Mouse (Mus musculus) layer of hippocampus, adult 11-12 months (tissue): ENCODE measurements at regions not wholly inside any gene's neighbourhood (a gene's known extent, or its start where the extent isn't known, plus 50 kb on each side); places are given as distances from the start of the nearest gene placed in this dataset.

Source experiments
- DNase-seq: peaks from one replicate; pipeline ENCODE4 v3.0.0; 2022; ENCODE audit warnings: low spot score

GRCm38 (mm10) chr4:137216908-137217497 lies 60.3 kb upstream of the Wnt4 start:
- DNase-seq: no peak

- no peak for DNase-seq
Observed at GRCm38 (mm10) chr4:137214573-137214972, 62.7 kb upstream of the Wnt4 start.

- no peak for DNase-seq
Observed at GRCm38 (mm10) chr4:137212846-137213245, 64.4 kb upstream of the Wnt4 start.

- DNase-seq: no peak
Observed at GRCm38 (mm10) chr4:137212106-137212505, 65.2 kb upstream of the Wnt4 start.

GRCm38 (mm10) chr4:137211288-137211687 lies 66.0 kb upstream of the Wnt4 start:
- no peak for DNase-seq

GRCm38 (mm10) chr4:137210525-137210924 lies 66.8 kb upstream of the Wnt4 start:
- DNase-seq: no peak

- DNase-seq: no peak
Observed at GRCm38 (mm10) chr4:137200968-137201367, 76.3 kb upstream of the Wnt4 start.

GRCm38 (mm10) chr4:137200426-137200825 lies 76.9 kb upstream of the Wnt4 start:
- no peak for DNase-seq

GRCm38 (mm10) chr4:137196491-137196974 lies 80.8 kb upstream of the Wnt4 start:
- DNase-seq: no peak

- no peak for DNase-seq
Observed at GRCm38 (mm10) chr4:137194106-137194505, 83.2 kb upstream of the Wnt4 start.

GRCm38 (mm10) chr4:137190625-137191024 lies 86.7 kb upstream of the Wnt4 start:
- no peak for DNase-seq

- DNase-seq: no peak
Observed at GRCm38 (mm10) chr4:137189801-137190200, 87.5 kb upstream of the Wnt4 start.

- DNase-seq: no peak
Observed at GRCm38 (mm10) chr4:137189058-137189457, 88.2 kb upstream of the Wnt4 start.

GRCm38 (mm10) chr4:137187592-137187991 lies 89.7 kb upstream of the Wnt4 start:
- DNase-seq: no peak

GRCm38 (mm10) chr4:137187051-137187450 lies 90.2 kb upstream of the Wnt4 start:
- no peak for DNase-seq

- DNase-seq: no peak
Observed at GRCm38 (mm10) chr4:137185001-137185400, 92.3 kb upstream of the Wnt4 start.

GRCm38 (mm10) chr4:137183181-137183850 lies 94.0 kb upstream of the Wnt4 start:
- DNase-seq: no peak

- no peak for DNase-seq
Observed at GRCm38 (mm10) chr4:137182547-137182946, 94.7 kb upstream of the Wnt4 start.

GRCm38 (mm10) chr4:137181252-137181651 lies 96.0 kb upstream of the Wnt4 start:
- DNase-seq: no peak

- no peak for DNase-seq
Observed at GRCm38 (mm10) chr4:137180083-137180482, 97.2 kb upstream of the Wnt4 start.

- DNase-seq: peak; percentile 43
Observed at GRCm38 (mm10) chr4:137178833-137179232, 98.5 kb upstream of the Wnt4 start.

- no peak for DNase-seq
Observed at GRCm38 (mm10) chr4:137164933-137165332, 112.4 kb upstream of the Wnt4 start.

GRCm38 (mm10) chr4:137164429-137164828 lies 112.9 kb upstream of the Wnt4 start:
- peak; percentile 83 for DNase-seq

GRCm38 (mm10) chr4:137163962-137164361 lies 113.3 kb upstream of the Wnt4 start:
- no peak for DNase-seq
